Mouse (Mus musculus) lung, embryonic 15.5 days (tissue): Measurements from ENCODE around the gene Zfp13. TPM values are rescaled to one million over a fixed set of nuclear protein-coding genes. Genes with fewer than 3 reads are reported as not detected.
A peak's percentile ranks its signal among the peaks of the same experiment; 100 is the strongest.

Experiments
- ATAC-seq: fragments of 200-750 bp; cut with Nextera tagmentation; 2 replicates; pipeline ENCODE4 v1.8.0; 2017; ENCODE audit warnings: moderate number of reproducible peaks, borderline replicate concordance; ENCODE audit not compliant: low FRiP score, low TSS enrichment; ENCODE audit errors: extremely low read depth
- H3K27ac ChIP-seq: fragments of 300-500 bp; sonication (generic); 2 replicates; pipeline ENCODE4 v1.5.1; 2015; ENCODE audit warnings: moderate library complexity, mild to moderate bottlenecking, inconsistent platforms
- H3K27me3 ChIP-seq: fragments of 300-500 bp; sonication (generic); 2 replicates; pipeline ENCODE4 v1.6.1; 2015; ENCODE audit warnings: inconsistent platforms
- H3K36me3 ChIP-seq: fragments of 300-500 bp; sonication (generic); 2 replicates; pipeline ENCODE4 v1.6.1; 2015; ENCODE audit warnings: inconsistent platforms
- H3K4me1 ChIP-seq: fragments of 300-500 bp; sonication (generic); 2 replicates; pipeline ENCODE4 v1.6.1; 2015; ENCODE audit warnings: inconsistent platforms
- H3K4me2 ChIP-seq: fragments of 300-500 bp; sonication (generic); 2 replicates; pipeline ENCODE4 v1.6.1; 2015; ENCODE audit warnings: inconsistent platforms, mild to moderate bottlenecking, moderate library complexity
- H3K4me3 ChIP-seq: fragments of 300-500 bp; sonication (generic); 2 replicates; pipeline ENCODE4 v1.5.1; 2015; ENCODE audit warnings: mild to moderate bottlenecking, inconsistent platforms
- H3K9ac ChIP-seq: fragments of 300-500 bp; sonication (generic); 2 replicates; pipeline ENCODE4 v1.6.1; 2015; ENCODE audit warnings: inconsistent platforms
- H3K9me3 ChIP-seq: fragments of 300-500 bp; sonication (generic); 2 replicates; pipeline ENCODE4 v1.6.1; 2016; ENCODE audit warnings: inconsistent platforms
- WGBS: fragments of 180-500 bp; shearing (Covaris S2); methylation state at CpG from one replicate; pipeline ENCODE4 v1.1.7; 2015; 5-methylcytosine and 5-hydroxymethylcytosine counted together
- polyA plus RNA-seq: library from polyadenylated mRNA; unstranded; fragments of >200 nt; fragmentation: Nextera tagmentation; extraction: Ambion mirVana; gene quantifications from 2 replicates; pipeline ENCODE4 v1.2.1, GENCODE M21; 2015

Gene Zfp13
- polyA plus RNA-seq, 1 experiment from 2014 or later: 15.3 TPM

- 0 out of 2 replicates have a peak, but pooled peaks have one; percentile 17 for ATAC-seq
- Histone ChIP-seq H3K4me1 (peaks cover 20% of the 10 kb centered on the region), H3K4me3 (peak overlapping the region; percentile 67), H3K9me3 (no peaks in the 10 kb centered on the region), H3K27me3 (no peaks in the 10 kb centered on the region), H3K9ac (peak overlapping the region; percentile 67; the same call in 1 of the 2 replicates), H3K27ac (no peak overlapping the region), H3K4me2 (peak overlapping the region; percentile 79), H3K36me3 (peaks cover 19% of the 10 kb centered on the region)
- WGBS: 78% methylated on average over 7 of the region's 8 CpGs
Observed at GRCm38 (mm10) chr17:23584786-23585185, 14.5 kb downstream of the Zfp13 start.

- 0 out of 2 replicates have a peak, but pooled peaks have one; percentile 19 for ATAC-seq
- no peak overlapping the region for H3K9ac ChIP-seq
- peaks cover 63% of the 10 kb centered on the region for H3K36me3 ChIP-seq
- no peaks in the 10 kb centered on the region for H3K27me3 ChIP-seq
- H3K9me3 ChIP-seq: no peaks in the 10 kb centered on the region
- no peak overlapping the region for H3K27ac ChIP-seq
- no peak overlapping the region for H3K4me3 ChIP-seq
- WGBS: 96% methylated on average over 38 of the region's 38 CpGs
- no peak overlapping the region for H3K4me2 ChIP-seq
- no peaks in the 10 kb centered on the region for H3K4me1 ChIP-seq
Observed at GRCm38 (mm10) chr17:23575951-23576552, 23.2 kb downstream of the Zfp13 start.

DNA sequence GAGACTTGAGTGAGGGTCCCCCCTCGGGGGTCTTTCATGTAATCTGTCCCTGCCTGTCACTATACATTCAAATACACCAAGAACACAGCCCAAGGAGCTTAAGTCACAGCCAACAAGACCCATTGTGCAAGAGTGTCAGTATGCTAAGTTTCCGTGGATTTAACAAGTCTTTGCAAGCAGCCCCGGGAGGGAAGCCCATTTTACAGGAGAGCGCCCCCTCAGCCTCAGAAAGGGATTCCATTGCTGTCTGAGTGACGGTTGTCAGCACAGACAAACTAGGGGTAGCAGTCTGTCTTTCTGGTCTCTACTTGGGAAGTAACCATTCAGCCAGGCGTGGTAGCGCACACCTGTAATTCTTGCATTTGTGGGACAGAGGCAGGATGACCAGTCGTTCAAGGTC lies 25.2 kb downstream of the Zfp13 start:
- 90% methylated on average over 8 of the region's 8 CpGs for WGBS
- H3K36me3 ChIP-seq: peaks cover 45% of the 10 kb centered on the region

DNA sequence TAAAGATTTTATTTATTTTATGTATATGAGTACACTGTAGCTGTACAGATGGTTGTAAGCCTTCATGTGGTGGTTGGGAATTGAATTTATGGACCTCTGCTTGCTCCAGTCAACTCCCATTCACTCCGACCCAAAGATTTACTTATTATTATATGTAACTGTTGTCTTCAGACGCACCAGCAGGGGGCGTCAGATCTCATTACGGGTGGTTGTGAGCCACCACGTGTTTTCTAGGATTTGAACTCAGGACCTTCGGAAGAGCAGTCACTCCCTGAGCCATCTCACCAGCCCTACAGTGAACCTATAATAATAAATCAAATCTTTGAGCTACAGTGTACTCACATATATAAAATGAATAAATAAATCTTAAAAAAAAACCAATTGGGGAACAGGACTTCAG lies 27.2 kb downstream of the Zfp13 start:
- H3K4me1 ChIP-seq: no peaks in the 10 kb centered on the region
- ATAC-seq: no peak
- H3K9me3 ChIP-seq: no peaks in the 10 kb centered on the region
- no peaks in the 10 kb centered on the region for H3K27me3 ChIP-seq
- no peak overlapping the region for H3K9ac ChIP-seq
- no peak overlapping the region for H3K27ac ChIP-seq
- H3K36me3 ChIP-seq: peaks cover 31% of the 10 kb centered on the region
- WGBS: 83% methylated on average over 6 of the region's 6 CpGs
- no peak overlapping the region for H3K4me3 ChIP-seq
- H3K4me2 ChIP-seq: no peak overlapping the region

More for the DNA sequence above, 25.2 kb downstream of the Zfp13 start:
- Histone ChIP-seq H3K27me3 (no peaks in the 10 kb centered on the region), H3K4me2 (no peak overlapping the region), H3K4me1 (no peaks in the 10 kb centered on the region), H3K9me3 (no peaks in the 10 kb centered on the region), H3K4me3 (no peak overlapping the region), H3K9ac (no peak overlapping the region), H3K27ac (no peak overlapping the region)
- no peak for ATAC-seq

GRCm38 (mm10) chr17:23571084-23571483 lies 28.2 kb downstream of the Zfp13 start:
- H3K4me2 ChIP-seq: no peak overlapping the region
- H3K9me3 ChIP-seq: no peaks in the 10 kb centered on the region
- no peak overlapping the region for H3K4me3 ChIP-seq
- H3K27me3 ChIP-seq: no peaks in the 10 kb centered on the region
- H3K4me1 ChIP-seq: no peaks in the 10 kb centered on the region
- no peak overlapping the region for H3K27ac ChIP-seq
- 16% methylated on average over 5 of the region's 5 CpGs for WGBS
- no peak overlapping the region for H3K9ac ChIP-seq
- no peak for ATAC-seq
- peaks cover 21% of the 10 kb centered on the region for H3K36me3 ChIP-seq

- Histone ChIP-seq H3K9ac (no peak overlapping the region), H3K27me3 (no peaks in the 10 kb centered on the region), H3K9me3 (no peaks in the 10 kb centered on the region), H3K4me2 (no peak overlapping the region), H3K27ac (no peak overlapping the region), H3K4me1 (peaks cover 2% of the 10 kb centered on the region), H3K36me3 (peaks cover 10% of the 10 kb centered on the region), H3K4me3 (no peak overlapping the region)
- ATAC-seq: no peak
- 30% methylated on average over 6 of the region's 6 CpGs for WGBS
Observed at GRCm38 (mm10) chr17:23570017-23570416, 29.3 kb downstream of the Zfp13 start.

GRCm38 (mm10) chr17:23568370-23568769 lies 30.9 kb downstream of the Zfp13 start:
- Histone ChIP-seq H3K4me1 (peaks cover 7% of the 10 kb centered on the region), H3K27ac (no peak overlapping the region), H3K4me3 (no peak overlapping the region), H3K36me3 (no peaks in the 10 kb centered on the region), H3K9ac (no peak overlapping the region), H3K27me3 (no peaks in the 10 kb centered on the region), H3K9me3 (no peaks in the 10 kb centered on the region), H3K4me2 (no peak overlapping the region)
- 53% methylated on average over 5 of the region's 5 CpGs for WGBS
- no peak for ATAC-seq

DNA sequence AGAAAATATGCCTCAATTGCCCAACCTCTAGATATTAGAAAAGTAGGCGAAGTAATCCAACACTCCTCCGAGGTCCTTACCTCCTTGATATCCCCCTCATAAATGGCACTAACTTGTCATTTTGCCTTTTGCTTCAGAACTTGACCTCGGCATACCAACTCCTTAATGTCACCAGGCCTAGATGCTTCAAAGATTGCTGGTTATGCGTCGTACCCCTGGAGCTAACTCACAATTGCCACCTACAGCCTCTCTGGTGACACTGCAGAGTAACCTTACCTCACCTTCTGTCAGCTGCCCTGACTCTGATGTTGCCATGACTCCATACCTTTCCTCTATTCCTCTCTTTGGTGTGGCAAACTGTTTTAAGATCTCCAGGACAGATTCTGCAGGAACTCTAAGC lies 32.5 kb downstream of the Zfp13 start:
- no peaks in the 10 kb centered on the region for H3K36me3 ChIP-seq
- no peak for ATAC-seq
- H3K9ac ChIP-seq: no peak overlapping the region
- no peaks in the 10 kb centered on the region for H3K9me3 ChIP-seq
- 44% methylated on average over 5 of the region's 5 CpGs for WGBS
- peaks cover 10% of the 10 kb centered on the region for H3K4me1 ChIP-seq
- H3K27ac ChIP-seq: no peak overlapping the region
- no peak overlapping the region for H3K4me3 ChIP-seq
- H3K4me2 ChIP-seq: no peak overlapping the region
- no peaks in the 10 kb centered on the region for H3K27me3 ChIP-seq

DNA sequence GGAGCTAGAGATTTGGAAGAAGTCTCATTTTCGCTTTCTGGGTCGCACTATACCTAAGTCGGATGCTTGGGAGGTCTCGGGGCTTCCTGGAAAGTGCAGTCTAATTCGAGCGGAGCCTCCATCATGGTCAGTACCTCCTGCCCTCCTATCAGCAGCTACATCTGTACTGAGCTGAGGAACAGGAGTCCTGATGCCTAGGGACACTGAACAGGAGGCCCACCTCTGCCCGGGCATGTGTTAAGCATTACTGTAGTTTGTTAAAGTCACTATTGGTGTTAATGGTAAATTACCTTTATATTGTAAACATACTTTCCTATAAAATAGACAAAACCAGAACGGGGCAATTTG lies 34.9 kb downstream of the Zfp13 start:
- Histone ChIP-seq H3K9me3 (no peaks in the 10 kb centered on the region), H3K4me2 (peak overlapping the region; percentile 71), H3K27me3 (no peaks in the 10 kb centered on the region), H3K4me3 (peak overlapping the region; percentile 79), H3K4me1 (peaks cover 10% of the 10 kb centered on the region), H3K27ac (peak overlapping the region; percentile 96), H3K36me3 (peaks cover 13% of the 10 kb centered on the region), H3K9ac (peak overlapping the region; percentile 96)
- WGBS: under 1% methylated on average over 8 of the region's 8 CpGs
- peak; percentile 76 for ATAC-seq

GRCm38 (mm10) chr17:23563595-23564367 lies 35.5 kb downstream of the Zfp13 start, which contains the start of gene Zfp213:
TSS of gene Zfp213 (minus strand) at chr17:23564238.
- peak within 1 kb of the TSS; percentile 96 for H3K27ac ChIP-seq
- H3K4me3 ChIP-seq: peak within 1 kb of the TSS; percentile 79
- peak within 1 kb of the TSS; percentile 71 for H3K4me2 ChIP-seq
- peak; percentile 98 for ATAC-seq
- peak within 1 kb of the TSS; percentile 96 for H3K9ac ChIP-seq
- H3K4me1 ChIP-seq: peaks cover 10% of the 10 kb centered on the region
- no peaks in the 10 kb centered on the region for H3K9me3 ChIP-seq
- peaks cover 19% of the 10 kb centered on the region for H3K36me3 ChIP-seq
- H3K27me3 ChIP-seq: no peaks in the 10 kb centered on the region
- under 1% methylated on average over 59 of the region's 59 CpGs for WGBS

- H3K4me1 ChIP-seq: peaks cover 6% of the 10 kb centered on the region
- no peak overlapping the region for H3K4me3 ChIP-seq
- H3K9ac ChIP-seq: no peak overlapping the region
- no peak overlapping the region for H3K4me2 ChIP-seq
- H3K9me3 ChIP-seq: no peaks in the 10 kb centered on the region
- no peak for ATAC-seq
- H3K27me3 ChIP-seq: no peaks in the 10 kb centered on the region
- peaks cover 50% of the 10 kb centered on the region for H3K36me3 ChIP-seq
- no peak overlapping the region for H3K27ac ChIP-seq
- 59% methylated on average over 11 of the region's 11 CpGs for WGBS
Observed at GRCm38 (mm10) chr17:23559767-23560166, 39.5 kb downstream of the Zfp13 start.

- Histone ChIP-seq H3K9me3 (no peaks in the 10 kb centered on the region), H3K4me3 (no peak overlapping the region), H3K27ac (no peak overlapping the region), H3K4me1 (peaks cover 7% of the 10 kb centered on the region), H3K27me3 (no peaks in the 10 kb centered on the region), H3K9ac (no peak overlapping the region), H3K36me3 (peaks cover 40% of the 10 kb centered on the region), H3K4me2 (no peak overlapping the region)
- WGBS: 68% methylated on average over 7 of the region's 7 CpGs
- no peak for ATAC-seq
Observed at GRCm38 (mm10) chr17:23555243-23555916, 43.9 kb downstream of the Zfp13 start.
